Mouse (Mus musculus) embryonic facial prominence, embryonic 15.5 days (tissue): ENCODE measurements at regions not wholly inside any gene's neighbourhood (a gene's known extent, or its start where the extent isn't known, plus 50 kb on each side); places are given as distances from the start of the nearest gene placed in this dataset.

Experiments
- ATAC-seq: fragments of 200-750 bp; cut with Nextera tagmentation; 2 replicates; pipeline ENCODE4 v1.8.0; 2017; ENCODE audit warnings: low read depth, moderate TSS enrichment; ENCODE audit not compliant: insufficient number of reproducible peaks, low FRiP score, low TSS enrichment
- H3K27ac ChIP-seq: fragments of 300-500 bp; sonication (generic); replicated peaks from 2 replicates; pipeline ENCODE4 v1.5.1; 2015; ENCODE audit warnings: mild to moderate bottlenecking, inconsistent platforms
- H3K27me3 ChIP-seq: fragments of 300-500 bp; sonication (generic); 2 replicates; pipeline ENCODE4 v1.6.1; 2015; ENCODE audit warnings: inconsistent platforms
- H3K36me3 ChIP-seq: fragments of 300-500 bp; sonication (generic); 2 replicates; pipeline ENCODE4 v1.6.1; 2015; ENCODE audit warnings: mild to moderate bottlenecking, inconsistent platforms
- H3K4me1 ChIP-seq: fragments of 300-500 bp; sonication (generic); 2 replicates; pipeline ENCODE4 v1.6.1; 2015; ENCODE audit warnings: inconsistent platforms
- H3K4me2 ChIP-seq: fragments of 300-500 bp; sonication (generic); replicated peaks from 2 replicates; pipeline ENCODE4 v1.6.1; 2015; ENCODE audit warnings: mild to moderate bottlenecking, inconsistent platforms
- H3K4me3 ChIP-seq: fragments of 300-500 bp; sonication (generic); replicated peaks from 2 replicates; pipeline ENCODE4 v1.5.1; 2015; ENCODE audit warnings: mild to moderate bottlenecking, inconsistent platforms
- H3K9ac ChIP-seq: fragments of 300-500 bp; sonication (generic); 2 replicates; pipeline ENCODE4 v1.6.1; 2015; ENCODE audit warnings: inconsistent platforms
- H3K9me3 ChIP-seq: fragments of 300-500 bp; sonication (generic); replicated peaks from 2 replicates; pipeline ENCODE4 v1.6.1; 2016; ENCODE audit warnings: inconsistent platforms
- WGBS: fragments of 180-500 bp; shearing (Covaris S2); methylation state at CpG from one replicate; pipeline ENCODE4 v1.1.7; 2015; 5-methylcytosine and 5-hydroxymethylcytosine counted together

DNA sequence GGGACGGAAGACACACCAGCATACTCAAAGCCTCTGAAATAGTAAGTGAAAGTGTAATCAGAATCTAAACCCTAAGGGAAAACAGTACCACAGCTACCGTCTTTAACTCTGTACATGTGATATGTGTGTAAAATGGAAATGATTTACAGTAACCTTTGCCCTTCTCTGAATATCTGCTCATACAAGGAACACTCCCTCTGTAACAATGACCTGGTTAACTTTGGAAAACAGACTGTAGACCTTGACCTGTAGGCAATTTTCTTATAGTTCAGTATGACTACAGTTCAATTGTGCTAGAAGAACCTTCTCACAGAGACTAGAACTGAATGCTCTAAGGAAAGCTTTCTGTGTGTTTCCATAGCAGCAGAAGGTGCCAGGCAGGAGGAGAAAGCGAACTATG lies 226.4 kb downstream of the Gm11361 start:
- Histone ChIP-seq H3K4me2 (no peak overlapping the region), H3K27ac (no peak overlapping the region), H3K36me3 (no peaks in the 10 kb centered on the region), H3K4me3 (no peak overlapping the region), H3K9me3 (no peaks in the 10 kb centered on the region), H3K4me1 (no peaks in the 10 kb centered on the region), H3K27me3 (no peaks in the 10 kb centered on the region), H3K9ac (no peak overlapping the region)
- WGBS: 70% methylated on average over 3 of the region's 3 CpGs
- ATAC-seq: no peak

DNA sequence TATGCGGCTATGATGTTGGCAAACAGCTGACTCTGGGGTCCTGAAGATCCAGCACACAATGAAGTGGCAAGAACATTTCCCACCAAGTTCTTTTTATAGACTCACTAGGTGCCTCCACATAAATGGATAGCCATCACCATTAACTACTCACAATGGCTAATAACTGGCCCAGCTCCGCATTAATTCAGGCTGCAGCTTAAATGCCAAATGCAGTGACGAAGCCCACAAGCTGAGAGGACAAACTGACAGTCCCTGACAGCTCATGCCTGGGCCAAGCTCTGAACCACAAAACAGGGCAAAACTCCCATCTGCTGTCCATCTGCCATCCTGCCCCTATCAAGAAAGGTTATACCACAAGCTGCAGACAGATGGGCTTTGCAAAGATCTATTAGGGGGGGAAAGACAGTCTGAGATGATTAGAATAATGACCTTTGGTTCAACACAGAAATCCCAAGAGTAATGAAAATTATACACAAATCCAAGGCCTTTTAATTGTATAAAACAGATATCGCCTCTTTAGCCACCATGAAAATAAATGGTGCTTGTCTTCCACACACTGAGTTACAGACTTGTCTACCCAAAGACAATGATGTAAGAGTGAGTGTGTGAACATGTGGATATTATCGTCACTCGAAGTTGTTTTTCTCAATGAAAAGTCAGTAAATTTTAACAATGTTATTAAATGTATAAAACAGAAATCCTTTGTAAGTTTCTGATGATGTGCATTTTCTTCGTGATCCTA lies 224.1 kb downstream of the Gm11361 start:
- Histone ChIP-seq H3K36me3 (0 out of 2 replicates have a peak, but pooled peaks cover under 1% of the 10 kb centered on the region), H3K27me3 (no peaks in the 10 kb centered on the region), H3K4me2 (no peak overlapping the region), H3K9ac (no peak overlapping the region), H3K4me3 (no peak overlapping the region), H3K9me3 (no peaks in the 10 kb centered on the region), H3K27ac (no peak overlapping the region), H3K4me1 (no peaks in the 10 kb centered on the region)
- ATAC-seq: no peak
- 69% methylated on average over 7 of the region's 7 CpGs for WGBS

DNA sequence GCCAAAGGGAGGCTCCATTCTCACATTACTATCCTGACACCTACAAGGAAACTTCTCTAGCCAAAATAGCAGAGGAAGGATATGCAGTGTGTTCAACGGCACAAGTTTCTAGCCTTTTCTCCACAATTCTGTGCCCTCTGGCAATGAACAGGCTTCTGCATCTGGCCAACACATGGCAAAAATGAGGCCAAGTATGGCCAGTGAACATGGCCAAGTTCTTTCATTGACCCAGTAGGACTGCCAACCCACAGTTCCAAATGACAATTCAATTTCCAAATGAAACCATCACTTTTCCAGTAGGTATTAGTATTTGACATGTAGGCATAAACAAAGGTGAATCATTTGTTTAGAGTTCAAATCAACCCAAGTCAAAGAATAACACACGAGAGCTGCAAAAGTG lies 208.8 kb downstream of the Gm11361 start:
- no peaks in the 10 kb centered on the region for H3K27me3 ChIP-seq
- no peak overlapping the region for H3K4me3 ChIP-seq
- no peaks in the 10 kb centered on the region for H3K36me3 ChIP-seq
- ATAC-seq: no peak
- H3K4me1 ChIP-seq: no peaks in the 10 kb centered on the region
- WGBS: 62% methylated on average over 2 of the region's 2 CpGs
- H3K9ac ChIP-seq: no peak overlapping the region
- H3K4me2 ChIP-seq: no peak overlapping the region
- no peaks in the 10 kb centered on the region for H3K9me3 ChIP-seq
- H3K27ac ChIP-seq: no peak overlapping the region

DNA sequence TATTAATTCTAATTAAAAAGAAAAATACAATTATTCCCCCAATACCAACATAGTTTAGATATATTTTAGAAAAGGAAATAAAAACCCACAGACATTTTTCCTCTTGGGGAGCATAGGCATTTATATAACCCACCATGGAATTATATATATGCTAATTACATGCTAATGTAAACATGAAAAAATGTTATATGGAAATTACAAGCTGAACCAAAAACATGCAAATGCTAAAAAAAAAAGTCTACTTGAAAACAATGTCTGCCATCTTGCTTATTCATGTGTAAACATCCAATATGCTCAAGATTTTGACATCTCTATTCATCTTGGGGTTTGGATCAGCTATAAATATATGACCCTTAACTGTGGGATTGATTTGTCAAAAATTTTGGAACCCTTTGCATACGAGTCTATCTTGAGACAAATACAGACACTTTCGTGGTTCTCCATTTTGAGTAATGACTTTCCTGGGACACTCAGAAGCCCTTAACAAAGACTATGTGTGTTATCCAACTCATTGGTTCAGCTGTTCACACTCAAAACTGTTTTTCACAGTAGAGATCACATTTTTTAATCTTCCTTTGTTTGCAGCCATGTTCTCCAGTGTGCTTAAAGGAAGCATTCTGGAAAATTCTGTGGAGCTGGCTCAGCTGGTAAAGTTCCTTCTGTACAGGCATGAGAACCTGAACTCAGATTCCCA lies 208.0 kb downstream of the Gm11361 start:
- Histone ChIP-seq H3K4me2 (no peak overlapping the region), H3K4me1 (no peaks in the 10 kb centered on the region), H3K4me3 (no peak overlapping the region), H3K9ac (no peak overlapping the region), H3K27ac (no peak overlapping the region), H3K27me3 (no peaks in the 10 kb centered on the region), H3K9me3 (no peaks in the 10 kb centered on the region), H3K36me3 (peaks cover 2% of the 10 kb centered on the region; the same call in 1 of the 2 replicates)
- ATAC-seq: no peak
- WGBS: 71% methylated on average over 2 of the region's 2 CpGs

DNA sequence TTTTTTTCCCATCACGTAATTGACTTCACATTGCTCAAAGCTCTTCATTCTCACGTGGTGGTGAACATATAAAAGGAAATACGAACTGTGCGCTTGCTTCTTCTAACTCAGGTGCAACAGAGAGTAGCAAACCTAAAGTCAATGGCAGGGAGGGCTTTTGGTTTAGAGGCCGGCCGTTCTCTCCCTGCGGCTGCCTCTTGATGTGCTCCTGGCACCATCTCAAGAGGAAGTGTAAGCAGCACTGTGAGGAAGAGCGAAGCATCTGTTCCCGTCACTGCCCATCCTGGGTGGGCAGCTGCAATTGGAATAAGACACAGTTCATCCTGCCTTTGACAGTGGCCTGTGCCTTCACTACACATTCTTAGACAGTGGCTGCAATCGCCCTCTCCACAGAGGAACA lies 204.0 kb downstream of the Gm11361 start:
- peak overlapping the region; percentile 17; the same call in 1 of the 2 replicates for H3K27ac ChIP-seq
- WGBS: 60% methylated on average over 10 of the region's 10 CpGs
- no peak overlapping the region for H3K9ac ChIP-seq
- ATAC-seq: no peak
- H3K4me2 ChIP-seq: no peak overlapping the region
- H3K4me3 ChIP-seq: no peak overlapping the region
- H3K4me1 ChIP-seq: no peaks in the 10 kb centered on the region
- no peaks in the 10 kb centered on the region for H3K27me3 ChIP-seq
- no peaks in the 10 kb centered on the region for H3K9me3 ChIP-seq
- peaks cover 4% of the 10 kb centered on the region; the same call in 1 of the 2 replicates for H3K36me3 ChIP-seq

DNA sequence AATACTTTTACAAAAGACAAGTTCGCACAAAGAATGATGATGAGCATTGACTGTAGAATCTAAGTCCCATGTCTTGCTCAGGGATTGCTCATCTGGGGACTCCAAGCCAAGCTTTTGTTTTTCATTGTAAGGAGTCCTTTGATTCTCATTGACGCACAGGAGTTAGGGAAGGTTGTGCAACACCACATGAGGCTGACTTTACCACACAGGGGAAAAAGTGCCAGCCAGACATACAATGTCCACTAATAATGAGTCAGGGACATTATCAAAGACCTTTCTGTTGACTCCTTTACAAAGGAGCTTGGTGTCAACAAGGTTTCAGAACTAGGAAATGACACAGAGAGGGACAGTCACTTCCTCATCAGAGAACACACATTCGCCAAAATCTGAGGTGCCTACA lies 200.1 kb downstream of the Gm11361 start:
- Histone ChIP-seq H3K4me2 (no peak overlapping the region), H3K27ac (no peak overlapping the region), H3K4me1 (no peaks in the 10 kb centered on the region), H3K36me3 (peaks cover 4% of the 10 kb centered on the region; the same call in 1 of the 2 replicates), H3K9me3 (no peaks in the 10 kb centered on the region), H3K27me3 (no peaks in the 10 kb centered on the region), H3K9ac (no peak overlapping the region), H3K4me3 (no peak overlapping the region)
- ATAC-seq: no peak
- 87% methylated on average over 3 of the region's 3 CpGs for WGBS

DNA sequence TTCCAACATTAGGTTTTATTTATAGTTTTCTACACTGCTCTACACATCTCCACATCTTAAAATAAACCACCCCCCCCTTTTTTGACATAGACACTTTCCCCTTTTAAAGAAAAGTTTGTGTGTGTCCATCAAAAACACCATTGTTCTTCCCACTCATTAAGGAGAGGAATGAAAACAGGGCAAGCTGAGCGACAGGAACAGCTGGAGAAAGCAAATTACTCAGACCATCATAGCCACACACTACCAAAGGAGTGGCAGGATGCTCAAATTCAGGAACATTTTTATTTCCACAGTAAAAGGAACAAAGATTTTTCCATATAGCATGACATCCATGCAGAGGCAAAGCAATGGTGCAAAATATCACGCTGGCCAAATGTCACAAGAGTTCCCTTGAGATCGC lies 198.6 kb downstream of the Gm11361 start:
- H3K27ac ChIP-seq: no peak overlapping the region
- no peak overlapping the region for H3K9ac ChIP-seq
- no peaks in the 10 kb centered on the region for H3K9me3 ChIP-seq
- no peaks in the 10 kb centered on the region for H3K4me1 ChIP-seq
- peaks cover 4% of the 10 kb centered on the region; the same call in 1 of the 2 replicates for H3K36me3 ChIP-seq
- no peak overlapping the region for H3K4me3 ChIP-seq
- H3K4me2 ChIP-seq: no peak overlapping the region
- no peak for ATAC-seq
- H3K27me3 ChIP-seq: no peaks in the 10 kb centered on the region
- 86% methylated on average over 3 of the region's 3 CpGs for WGBS

DNA sequence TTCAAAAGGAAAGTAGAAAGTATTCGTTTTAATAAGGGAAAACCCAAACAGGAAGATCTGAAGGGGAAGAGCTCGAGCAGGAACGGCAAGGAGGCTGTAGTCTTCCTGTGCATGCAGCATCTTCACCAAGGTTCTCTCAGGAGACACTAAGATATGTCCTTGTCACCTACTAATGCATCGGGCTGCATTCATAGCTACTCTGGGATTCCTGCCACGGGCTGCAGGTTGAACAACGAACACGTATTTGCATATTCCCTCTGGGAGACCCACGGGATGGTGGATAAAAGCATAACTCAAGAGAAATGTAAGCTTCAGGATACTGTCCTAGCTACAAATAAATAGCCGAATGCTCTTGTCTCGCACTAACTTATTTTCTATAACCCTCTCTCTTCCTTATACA lies 197.7 kb downstream of the Gm11361 start:
- Histone ChIP-seq H3K27ac (no peak overlapping the region), H3K27me3 (no peaks in the 10 kb centered on the region), H3K4me3 (no peak overlapping the region), H3K4me1 (no peaks in the 10 kb centered on the region), H3K36me3 (no peaks in the 10 kb centered on the region), H3K9me3 (no peaks in the 10 kb centered on the region), H3K4me2 (no peak overlapping the region), H3K9ac (no peak overlapping the region)
- no peak for ATAC-seq
- 80% methylated on average over 10 of the region's 10 CpGs for WGBS

DNA sequence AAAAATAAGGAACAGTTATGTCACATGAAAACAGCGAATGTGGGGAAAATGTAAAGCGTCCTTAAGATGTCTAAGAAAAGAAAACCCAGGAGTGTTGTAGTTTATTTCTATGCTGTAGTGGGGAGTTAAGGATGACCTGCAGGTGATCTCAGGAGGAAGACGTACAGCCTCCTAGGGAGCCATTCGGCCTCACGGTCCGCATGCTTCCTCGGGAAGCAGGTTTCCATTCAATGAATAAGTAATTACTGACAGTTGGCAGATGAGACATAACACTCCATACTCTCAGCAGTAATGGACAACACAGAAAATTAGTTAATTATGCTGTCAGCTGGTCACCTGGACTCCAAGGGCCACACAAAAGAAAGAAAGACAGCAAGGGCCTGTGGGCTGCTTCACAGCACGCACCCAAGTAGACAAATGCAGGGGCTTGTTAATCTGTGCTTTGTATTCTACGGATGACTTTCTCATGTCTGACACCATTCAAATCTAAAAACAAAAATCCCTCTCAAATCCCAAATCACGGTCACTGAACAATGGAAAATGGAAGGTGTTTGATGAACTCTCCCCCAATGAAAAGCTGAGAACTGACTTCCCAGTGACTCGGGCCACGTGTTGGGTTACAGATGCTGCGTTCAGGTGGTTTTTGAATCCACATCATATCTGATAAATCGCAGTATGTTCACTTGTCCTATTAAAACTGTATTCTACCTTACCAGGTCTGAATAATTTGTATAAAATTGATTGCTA lies 193.5 kb downstream of the Gm11361 start:
- H3K4me1 ChIP-seq: no peaks in the 10 kb centered on the region
- H3K27me3 ChIP-seq: no peaks in the 10 kb centered on the region
- no peak overlapping the region for H3K4me2 ChIP-seq
- no peaks in the 10 kb centered on the region for H3K9me3 ChIP-seq
- H3K9ac ChIP-seq: no peak overlapping the region
- H3K27ac ChIP-seq: no peak overlapping the region
- H3K36me3 ChIP-seq: no peaks in the 10 kb centered on the region
- 80% methylated on average over 14 of the region's 14 CpGs for WGBS
- no peak overlapping the region for H3K4me3 ChIP-seq
- no peak for ATAC-seq

DNA sequence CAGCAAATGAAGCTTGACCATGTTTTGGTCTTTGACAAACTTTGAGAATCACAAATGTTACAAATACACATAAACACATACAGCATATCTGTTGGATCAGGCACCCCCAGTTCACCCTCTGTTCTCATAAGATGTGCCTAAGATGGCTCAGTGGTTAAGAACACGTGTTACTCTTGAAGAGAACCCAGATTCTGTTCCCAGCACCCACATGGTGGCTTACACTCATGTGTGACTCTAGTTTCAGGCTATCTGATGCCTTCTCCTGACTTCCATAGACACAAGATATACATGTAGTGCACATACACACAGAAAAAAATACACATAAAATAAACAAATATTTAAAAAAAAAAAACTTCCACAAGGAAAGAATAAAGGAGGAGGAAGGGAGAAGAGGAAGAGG lies 191.7 kb downstream of the Gm11361 start:
- H3K4me2 ChIP-seq: no peak overlapping the region
- no peak for ATAC-seq
- H3K36me3 ChIP-seq: no peaks in the 10 kb centered on the region
- no peaks in the 10 kb centered on the region for H3K9me3 ChIP-seq
- 96% methylated on average over 1 of the region's 1 CpGs for WGBS
- H3K27me3 ChIP-seq: no peaks in the 10 kb centered on the region
- H3K4me3 ChIP-seq: no peak overlapping the region
- no peak overlapping the region for H3K27ac ChIP-seq
- no peaks in the 10 kb centered on the region for H3K4me1 ChIP-seq
- no peak overlapping the region for H3K9ac ChIP-seq

DNA sequence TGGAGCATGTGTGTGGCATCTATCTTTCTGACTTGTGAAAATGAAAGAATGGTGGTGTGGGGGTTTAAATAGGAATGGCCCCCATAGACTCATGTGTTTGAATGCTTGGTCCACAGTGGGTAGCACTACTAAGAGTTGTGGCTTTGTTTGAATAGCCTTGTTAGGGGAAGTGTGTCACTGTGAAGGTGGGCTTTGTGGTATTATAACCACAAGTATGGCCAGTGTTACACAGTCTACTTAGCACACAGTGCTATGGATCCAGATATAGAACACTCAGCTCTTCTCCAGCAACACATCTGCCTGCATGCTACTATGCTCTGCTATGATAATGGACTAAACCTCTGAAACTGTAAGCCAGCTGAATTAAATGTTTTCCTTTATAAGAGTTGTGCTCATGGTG lies 184.9 kb downstream of the Gm11361 start:
- no peak overlapping the region for H3K9ac ChIP-seq
- no peak overlapping the region for H3K27ac ChIP-seq
- no peaks in the 10 kb centered on the region for H3K27me3 ChIP-seq
- H3K36me3 ChIP-seq: no peaks in the 10 kb centered on the region
- no peak overlapping the region for H3K4me2 ChIP-seq
- peaks cover 9% of the 10 kb centered on the region; the same call in 1 of the 2 replicates for H3K9me3 ChIP-seq
- no peak overlapping the region for H3K4me3 ChIP-seq
- no peaks in the 10 kb centered on the region for H3K4me1 ChIP-seq
- no peak for ATAC-seq
